Mouse (Mus musculus) heart, adult 18-20 months (tissue): ENCODE data around the gene Tatdn3. TPM values are rescaled to one million over a fixed set of nuclear protein-coding genes. Genes with fewer than 3 reads are reported as not detected.
A peak's percentile ranks its signal among the peaks of the same experiment; 100 is the strongest.
"Not testable (repeated sequence)": the region's sequence is repeated elsewhere in the genome, so short reads cannot be mapped to it uniquely, and the experiment has no call there.

ENCODE experiments used
- DNase-seq, 2 experiments: peaks; one replicate each; pipeline ENCODE4 v3.0.0; 2021 to 2022; ENCODE audit warnings: mixed read lengths in 1 of 2
- total RNA-seq, 2 experiments: library from RNA; stranded (reverse); gene quantifications; 2 replicates each; pipeline ENCODE4 v1.2.3; 2021

Gene Tatdn3
- total RNA-seq, 2 experiments from 2014 or later, result 11.0 TPM

DNA sequence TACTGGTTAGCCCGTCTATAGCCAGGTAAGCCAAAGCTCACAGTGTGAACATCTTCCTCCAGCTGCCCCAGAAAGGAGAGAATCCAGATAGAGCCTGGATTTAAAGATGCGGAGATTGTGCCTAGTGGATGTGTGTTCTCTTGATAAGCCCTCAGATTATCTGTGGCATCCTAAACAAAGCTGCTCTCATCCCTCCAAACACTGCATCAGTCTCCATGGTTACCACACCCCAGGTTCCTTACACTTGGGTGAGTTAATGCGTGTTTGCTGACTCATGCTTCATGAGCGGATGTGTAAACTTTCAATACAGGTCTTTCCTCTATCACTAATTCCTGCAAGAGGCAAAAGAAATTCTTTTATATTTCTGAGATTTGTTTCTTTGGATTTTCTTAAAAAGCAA is 27.1 kb downstream of the Tatdn3 start:
- DNase-seq, result no peak

DNA sequence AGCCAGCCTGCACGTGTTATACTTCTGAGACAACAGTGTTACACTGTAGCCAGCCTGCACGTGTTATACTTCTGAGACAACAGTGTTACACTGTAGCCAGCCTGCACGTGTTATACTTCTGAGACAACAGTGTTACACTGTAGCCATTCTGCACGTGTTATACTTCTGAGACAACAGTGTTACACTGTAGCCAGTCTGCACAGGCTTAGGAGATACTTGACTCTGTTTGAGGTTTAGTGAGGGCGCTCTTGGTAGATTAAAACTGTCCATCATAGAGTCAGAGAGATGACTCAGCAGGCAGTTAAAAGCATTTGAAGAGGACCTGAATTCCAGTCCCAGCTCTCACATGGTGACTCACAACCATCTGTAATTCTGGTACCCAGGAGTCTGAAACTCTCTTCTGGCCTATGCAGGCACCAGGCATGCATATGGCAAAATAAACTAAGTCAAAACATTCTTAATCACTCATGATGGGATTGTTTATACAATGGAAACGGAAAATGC is 31.8 kb downstream of the Tatdn3 start:
- DNase-seq, result not testable (repeated sequence)

DNA sequence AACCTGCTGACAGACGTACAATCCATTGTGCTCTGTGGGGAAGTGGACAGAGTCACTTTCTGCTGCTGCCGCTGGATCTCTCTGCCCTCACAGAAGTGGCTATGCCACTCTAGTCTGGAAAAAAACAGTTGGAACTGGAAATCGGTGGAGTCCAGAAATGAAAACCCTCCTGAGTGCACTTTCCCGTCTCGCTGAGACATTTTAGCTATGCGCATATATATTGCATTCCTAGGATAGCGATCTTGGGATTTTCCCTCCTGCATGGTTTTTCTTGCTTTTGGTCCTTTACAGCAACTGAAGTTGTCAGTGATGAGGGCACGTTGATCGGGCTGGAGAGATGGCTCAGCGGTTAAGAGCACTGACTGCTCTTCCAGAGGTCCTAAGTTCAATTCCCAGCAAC is 32.5 kb downstream of the Tatdn3 start:
- DNase-seq, result no peak

- peak; percentile 98 to 99 for DNase-seq
These were observed 36.6 kb downstream of the Tatdn3 start, which contains the start of gene Flvcr1 for GRCm38 (mm10) chr1:191026021-191026713. Gene Flvcr1, minus strand, starts transcription at chr1:191026158.

DNA sequence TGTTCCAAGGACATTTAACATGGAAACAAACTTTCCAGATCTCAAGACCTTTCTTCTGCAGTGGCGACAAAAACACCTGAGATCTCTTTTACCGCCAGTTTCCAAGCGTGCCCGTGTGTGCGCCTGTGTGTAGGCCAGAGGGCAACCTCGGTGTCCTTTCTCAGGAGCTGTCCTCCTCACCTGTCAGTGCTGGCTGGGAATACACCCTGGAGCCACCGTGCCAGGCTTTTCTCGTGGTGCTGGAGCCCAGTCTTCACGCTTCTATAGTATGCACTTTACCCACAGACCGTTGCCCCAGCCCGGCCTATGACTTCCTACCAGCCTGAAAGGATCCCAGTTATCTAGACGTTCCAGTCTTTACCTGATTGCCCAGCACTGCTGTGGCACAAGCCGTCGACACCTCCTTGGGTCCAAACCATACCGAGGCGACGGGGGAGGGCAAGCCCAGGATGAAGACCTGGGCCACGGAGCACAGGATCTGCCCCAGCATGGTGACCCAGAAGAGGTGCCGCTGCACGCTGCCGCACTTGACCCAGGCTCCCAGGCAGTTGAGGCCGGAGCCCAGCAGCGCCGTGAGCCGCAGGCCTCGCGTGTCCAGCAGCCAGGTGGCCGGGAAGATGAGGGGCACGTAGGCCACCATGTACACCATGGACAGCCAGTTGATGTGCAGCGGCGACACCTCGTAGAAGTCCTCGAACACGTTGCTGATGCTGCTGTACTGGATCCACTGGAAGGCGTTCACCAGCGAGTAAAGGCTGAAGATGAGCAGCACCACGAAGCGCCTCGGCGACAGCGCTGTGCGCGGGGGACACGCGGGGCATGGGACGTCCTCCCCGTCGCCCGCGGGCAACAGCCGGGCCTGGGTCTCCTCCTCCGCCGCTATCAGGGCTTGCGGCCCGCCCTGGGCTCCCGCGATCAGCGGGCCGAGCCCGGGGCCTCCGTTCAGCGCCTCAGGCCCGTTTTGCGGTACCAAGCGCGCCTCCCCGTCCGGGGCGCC is 37.4 kb downstream of the Tatdn3 start:
- peak; percentile 30 to 67 for DNase-seq

GRCm38 (mm10) chr1:191023806-191024205 is 38.9 kb downstream of the Tatdn3 start:
- DNase-seq, result not testable (repeated sequence)

DNA sequence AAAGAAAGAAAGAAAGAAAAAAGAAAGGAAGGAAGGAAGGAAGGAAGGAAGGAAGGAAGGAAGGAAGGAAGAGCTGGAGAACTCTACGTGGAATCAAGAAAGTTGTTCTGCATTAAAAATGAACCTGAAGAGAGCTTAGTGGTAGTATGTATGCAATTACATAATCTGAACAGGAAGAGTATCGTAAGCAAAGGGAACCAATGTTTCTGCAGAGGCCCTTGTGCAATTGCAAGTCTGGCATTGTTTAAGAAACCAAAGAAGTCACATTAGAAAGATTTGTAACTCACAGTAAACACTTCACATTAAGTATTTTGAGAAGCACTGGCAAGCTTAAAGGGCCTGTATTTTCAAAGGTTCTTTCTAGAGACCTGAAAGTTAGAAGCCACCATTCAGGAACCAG is 39.6 kb downstream of the Tatdn3 start:
- DNase-seq, result no peak

GRCm38 (mm10) chr1:191021016-191021415 is 41.7 kb downstream of the Tatdn3 start:
- DNase-seq, result no peak

DNA sequence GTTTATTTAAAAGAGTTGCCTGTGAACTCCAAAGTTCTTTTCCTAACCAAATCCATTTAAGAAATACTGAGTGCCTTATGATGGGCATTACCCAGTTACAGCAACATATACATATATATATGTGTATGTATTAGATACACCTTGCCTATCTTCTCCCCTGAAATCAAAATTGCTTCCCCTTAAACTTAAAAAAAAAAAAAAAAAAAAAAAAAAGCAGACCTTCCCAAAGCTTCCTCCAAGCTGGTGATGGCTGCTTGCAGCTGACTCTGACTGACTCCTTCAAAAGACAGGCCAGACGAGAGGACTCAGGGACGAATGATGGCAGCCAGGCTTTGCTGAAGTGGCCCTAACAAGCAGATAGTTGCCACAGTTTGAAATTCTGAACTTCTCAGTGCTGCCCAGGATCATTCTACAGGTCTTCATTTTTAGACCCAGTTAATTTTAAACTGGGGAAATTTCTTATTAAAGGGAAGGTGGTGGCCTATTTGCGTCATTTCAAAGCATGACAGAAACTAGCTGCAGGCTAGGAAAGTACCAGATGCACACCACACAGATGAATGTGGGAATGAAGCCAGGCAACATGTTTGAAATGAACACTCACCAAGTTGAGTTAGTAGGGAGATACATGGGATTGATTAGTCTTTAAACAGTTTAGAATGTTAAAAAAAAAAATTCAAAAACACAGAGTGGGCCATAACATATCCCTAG is 42.4 kb downstream of the Tatdn3 start:
- no peak for DNase-seq

DNA sequence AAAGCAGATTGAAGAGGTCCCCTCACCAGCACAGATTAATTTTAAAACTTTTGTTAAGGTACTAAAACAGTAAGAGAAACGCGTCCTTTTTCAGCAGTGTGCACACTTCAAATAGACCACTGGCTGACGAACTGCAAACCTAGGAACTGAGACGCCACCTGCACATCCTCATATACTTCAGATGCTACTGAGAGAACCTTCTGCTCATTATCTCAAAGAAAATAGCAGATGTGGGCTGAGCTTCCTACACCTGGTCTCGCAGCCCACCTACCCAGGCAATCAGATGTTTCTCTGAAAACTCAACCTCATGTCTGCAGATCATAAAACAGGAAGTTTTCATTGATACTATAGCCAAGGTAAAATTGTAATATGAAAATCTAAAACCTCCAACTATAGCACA is 42.9 kb downstream of the Tatdn3 start:
- no peak for DNase-seq

GRCm38 (mm10) chr1:191014271-191014670 is 48.5 kb downstream of the Tatdn3 start:
- no peak for DNase-seq

- DNase-seq, result peak in 1 of 2 experiments; percentile 12
These were observed 54.0 kb downstream of the Tatdn3 start for GRCm38 (mm10) chr1:191008707-191009106.

DNA sequence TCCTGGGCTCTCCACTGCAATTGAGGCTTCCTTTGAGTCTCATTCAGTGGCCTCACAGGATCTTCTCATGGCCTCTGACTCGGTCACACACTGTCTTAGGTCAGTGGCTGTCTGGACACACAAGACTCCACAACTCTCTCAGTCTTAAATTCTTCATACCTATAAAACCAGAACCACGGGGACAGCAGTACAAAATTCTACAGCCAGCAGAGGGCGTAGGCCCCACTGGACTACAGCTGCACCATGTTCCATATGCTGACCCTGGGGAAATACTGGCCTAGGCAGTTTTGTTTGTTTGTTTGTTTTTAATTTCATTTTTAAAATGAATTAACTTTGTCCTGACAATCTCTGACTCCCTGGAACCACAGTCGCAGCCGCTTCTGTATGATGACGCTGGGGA is 60.5 kb downstream of the Tatdn3 start:
- DNase-seq, result no peak

- DNase-seq, result no peak
These were observed 62.0 kb downstream of the Tatdn3 start for GRCm38 (mm10) chr1:191000686-191001085.

GRCm38 (mm10) chr1:190998027-190998426 is 64.7 kb downstream of the Tatdn3 start:
- no peak for DNase-seq

DNA sequence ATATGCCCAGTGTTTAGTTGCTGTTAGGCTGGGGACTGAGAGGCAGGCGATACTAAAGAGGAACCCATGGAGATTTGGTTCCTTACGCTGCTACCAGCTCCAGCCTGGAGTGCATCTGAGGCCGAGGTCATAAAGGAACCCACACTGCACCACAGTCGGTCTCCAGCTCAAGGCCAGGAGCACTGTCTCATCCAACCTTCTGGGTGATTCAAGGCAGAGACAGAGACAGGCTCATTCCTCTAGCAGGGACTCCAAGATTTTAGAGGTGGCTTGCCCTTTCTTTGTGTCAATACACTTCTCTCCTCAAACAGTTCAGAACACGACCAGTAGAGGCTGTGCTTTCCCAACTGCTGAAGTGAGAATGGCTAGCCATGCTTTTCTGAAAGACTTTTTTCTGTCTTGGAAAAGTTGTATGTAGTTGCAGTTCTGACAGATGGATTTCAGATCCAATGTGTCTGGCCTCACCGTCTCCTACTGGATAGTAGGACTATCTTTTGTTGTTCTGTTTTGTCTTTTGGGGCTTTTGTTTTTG is 66.3 kb downstream of the Tatdn3 start:
- DNase-seq, result no peak

Other genes with a start within 250 kb of the Tatdn3 start
- gene Rps6kc1, start 151.2 kb downstream of the Tatdn3 start, total RNA-seq, result 10 to 100 TPM; 16.6 to 19.8 TPM
- 10 to 100 TPM; 23.2 to 28.2 TPM for gene Angel2, start 137.8 kb downstream of the Tatdn3 start, total RNA-seq
- under 1 TPM; 0.20 to 0.33 TPM for gene Vash2, start 83.6 kb downstream of the Tatdn3 start, total RNA-seq
- 1 to 10 TPM; 3.4 to 4.1 TPM for gene Flvcr1, start 36.8 kb downstream of the Tatdn3 start, total RNA-seq
- gene Spata45, start 26.3 kb downstream of the Tatdn3 start, total RNA-seq, result not detected
- under 1 TPM; 0.67 to 0.77 TPM for gene Nsl1, start 80 bp upstream of the Tatdn3 start, total RNA-seq
- under 1 TPM; 0.25 to 0.93 TPM for gene Batf3, start 34.9 kb upstream of the Tatdn3 start, total RNA-seq
- gene Fam71a, start 101.9 kb upstream of the Tatdn3 start, total RNA-seq, result not detected
- gene Atf3, start 155.1 kb upstream of the Tatdn3 start, total RNA-seq, result 10 to 100 TPM; 11.7 to 19.1 TPM